Mouse (Mus musculus): Measurements from ENCODE around the gene Psmb9. TPM values are rescaled to one million over a fixed set of nuclear protein-coding genes. Genes with fewer than 3 reads are reported as not detected.

The Psmb9 gene
- polyA plus RNA-seq, 1 experiment from 2014 or later = 1.1 TPM

- H3K36me3 ChIP-seq (replicated peaks; ENCODE audit: control insufficient read depth, insufficient read depth, low read depth, low read length) = no peaks in the 10 kb centered on the region
- H3K4me2 ChIP-seq (ENCODE audit: low read depth, low read length) = no peak overlapping the region
- no peaks in the 10 kb centered on the region for H3K9me3 ChIP-seq (replicated peaks; ENCODE audit: control insufficient read depth, low read length)
- peaks cover 4% of the 10 kb centered on the region; the same call in 1 of the 2 replicates for H3K4me1 ChIP-seq (ENCODE audit: control insufficient read depth, insufficient read depth, low read length)
- ATAC-seq (replicated peaks; ENCODE audit: insufficient number of reproducible peaks, low FRiP score, low TSS enrichment, low read depth) (no peak), DNase-seq (ENCODE audit: low spot score) (peak; percentile 39)
- 25% methylated on average over 16 of the region's 16 CpGs for WGBS
- H3K27me3 ChIP-seq (ENCODE audit: control insufficient read depth, insufficient read depth, low read length) = peaks cover 54% of the 10 kb centered on the region
- H3K27ac ChIP-seq (replicated peaks; ENCODE audit: low read depth, low read length) = no peak overlapping the region
- no peak overlapping the region for H3K9ac ChIP-seq (replicated peaks; ENCODE audit: low read length)
- H3K4me3 ChIP-seq (ENCODE audit: low read depth, low read length) = no peak overlapping the region
These were observed 5.3 kb upstream of the Psmb9 start for GRCm38 (mm10) chr17:34192852-34193251.

- Histone ChIP-seq H3K27ac (replicated peaks; ENCODE audit: low read depth, low read length) (no peak overlapping the region), H3K9me3 (replicated peaks; ENCODE audit: control insufficient read depth, low read length) (no peaks in the 10 kb centered on the region), H3K4me3 (ENCODE audit: low read depth, low read length) (no peak overlapping the region), H3K9ac (replicated peaks; ENCODE audit: low read length) (no peak overlapping the region), H3K27me3 (ENCODE audit: control insufficient read depth, insufficient read depth, low read length) (peaks cover 31% of the 10 kb centered on the region), H3K4me2 (ENCODE audit: low read depth, low read length) (no peak overlapping the region), H3K4me1 (ENCODE audit: control insufficient read depth, insufficient read depth, low read length) (peaks cover 5% of the 10 kb centered on the region; the same call in 1 of the 2 replicates), H3K36me3 (replicated peaks; ENCODE audit: control insufficient read depth, insufficient read depth, low read depth, low read length) (no peaks in the 10 kb centered on the region)
- no peak for ATAC-seq (replicated peaks; ENCODE audit: insufficient number of reproducible peaks, low FRiP score, low TSS enrichment, low read depth)
- no peak for DNase-seq (ENCODE audit: low spot score)
- 63% methylated on average over 6 of the region's 6 CpGs for WGBS
These were observed 1.4 kb upstream of the Psmb9 start for GRCm38 (mm10) chr17:34188986-34189385.

GRCm38 (mm10) chr17:34188010-34188409, 446 bp upstream of the Psmb9 start:
- H3K27me3 ChIP-seq (ENCODE audit: control insufficient read depth, insufficient read depth, low read length) = peaks cover 25% of the 10 kb centered on the region
- ATAC-seq (replicated peaks; ENCODE audit: insufficient number of reproducible peaks, low FRiP score, low TSS enrichment, low read depth) (peak; percentile 33; the same call in 1 of the 2 replicates), DNase-seq (ENCODE audit: low spot score) (no peak)
- peak overlapping the region; percentile 83 for H3K4me2 ChIP-seq (ENCODE audit: low read depth, low read length)
- peaks cover 5% of the 10 kb centered on the region; the same call in 1 of the 2 replicates for H3K4me1 ChIP-seq (ENCODE audit: control insufficient read depth, insufficient read depth, low read length)
- peak overlapping the region; percentile 64 for H3K9ac ChIP-seq (replicated peaks; ENCODE audit: low read length)
- H3K9me3 ChIP-seq (replicated peaks; ENCODE audit: control insufficient read depth, low read length) = no peaks in the 10 kb centered on the region
- no peak overlapping the region for H3K27ac ChIP-seq (replicated peaks; ENCODE audit: low read depth, low read length)
- 3% methylated on average over 20 of the region's 20 CpGs for WGBS
- H3K36me3 ChIP-seq (replicated peaks; ENCODE audit: control insufficient read depth, insufficient read depth, low read depth, low read length) = no peaks in the 10 kb centered on the region
- peak overlapping the region; percentile 42 for H3K4me3 ChIP-seq (ENCODE audit: low read depth, low read length)

DNA sequence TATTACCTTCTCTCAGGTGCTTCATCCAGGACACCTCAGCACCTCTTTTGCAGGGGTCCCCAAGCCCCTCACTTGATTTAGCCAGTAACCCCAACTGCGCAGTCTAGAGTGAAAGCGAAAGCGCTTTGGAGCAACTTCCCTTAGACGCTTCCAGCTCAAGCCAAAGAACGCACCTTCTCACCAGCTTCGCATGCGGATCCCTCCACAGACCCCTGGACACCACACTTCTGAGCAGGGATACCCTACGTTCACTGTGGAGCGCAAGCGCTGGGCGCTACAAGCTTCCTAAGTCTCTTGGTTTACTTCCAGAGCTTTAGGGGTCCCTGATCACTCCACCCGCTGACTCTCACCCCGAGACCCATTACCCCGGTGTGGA, 691 bp downstream of the Psmb9 start:
- Histone ChIP-seq H3K9me3 (replicated peaks; ENCODE audit: control insufficient read depth, low read length) (no peaks in the 10 kb centered on the region), H3K27ac (replicated peaks; ENCODE audit: low read depth, low read length) (no peak overlapping the region), H3K27me3 (ENCODE audit: control insufficient read depth, insufficient read depth, low read length) (peaks cover 23% of the 10 kb centered on the region), H3K4me2 (ENCODE audit: low read depth, low read length) (peak overlapping the region; percentile 83), H3K9ac (replicated peaks; ENCODE audit: low read length) (0 out of 2 replicates have a peak overlapping the region, but pooled peaks have one; percentile 19), H3K36me3 (replicated peaks; ENCODE audit: control insufficient read depth, insufficient read depth, low read depth, low read length) (no peaks in the 10 kb centered on the region), H3K4me1 (ENCODE audit: control insufficient read depth, insufficient read depth, low read length) (peaks cover 5% of the 10 kb centered on the region; the same call in 1 of the 2 replicates), H3K4me3 (ENCODE audit: low read depth, low read length) (peak overlapping the region; percentile 42)
- DNase-seq (ENCODE audit: low spot score) (no peak), ATAC-seq (replicated peaks; ENCODE audit: insufficient number of reproducible peaks, low FRiP score, low TSS enrichment, low read depth) (peak; percentile 5; the same call in 1 of the 2 replicates)
- WGBS = 4% methylated on average over 14 of the region's 14 CpGs

DNA sequence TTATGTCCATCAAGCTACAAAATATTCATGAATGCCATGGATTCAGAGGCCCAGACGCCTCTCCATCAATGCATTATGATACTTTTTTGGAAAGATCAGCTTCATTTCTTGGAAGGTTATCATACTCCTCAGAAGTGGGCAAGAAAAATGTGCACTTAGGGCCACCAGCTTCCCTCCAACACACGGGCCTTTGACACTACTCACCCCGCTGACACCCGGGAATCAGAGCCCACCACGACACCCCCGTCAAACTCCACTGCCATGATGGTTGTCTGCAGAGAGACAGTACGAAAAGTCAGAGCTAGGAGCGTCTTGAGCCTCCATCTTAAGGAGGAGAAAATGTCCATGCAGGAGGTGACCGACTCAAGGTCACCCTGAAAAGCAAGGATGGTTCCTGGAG, 2.0 kb downstream of the Psmb9 start:
- H3K36me3 ChIP-seq (replicated peaks; ENCODE audit: control insufficient read depth, insufficient read depth, low read depth, low read length) = no peaks in the 10 kb centered on the region
- H3K27ac ChIP-seq (replicated peaks; ENCODE audit: low read depth, low read length) = no peak overlapping the region
- H3K4me3 ChIP-seq (ENCODE audit: low read depth, low read length) = no peak overlapping the region
- DNase-seq (ENCODE audit: low spot score) (no peak), ATAC-seq (replicated peaks; ENCODE audit: insufficient number of reproducible peaks, low FRiP score, low TSS enrichment, low read depth) (no peak)
- no peak overlapping the region for H3K4me2 ChIP-seq (ENCODE audit: low read depth, low read length)
- H3K4me1 ChIP-seq (ENCODE audit: control insufficient read depth, insufficient read depth, low read length) = peaks cover 5% of the 10 kb centered on the region; the same call in 1 of the 2 replicates
- peaks cover 20% of the 10 kb centered on the region for H3K27me3 ChIP-seq (ENCODE audit: control insufficient read depth, insufficient read depth, low read length)
- H3K9me3 ChIP-seq (replicated peaks; ENCODE audit: control insufficient read depth, low read length) = no peaks in the 10 kb centered on the region
- 86% methylated on average over 9 of the region's 9 CpGs for WGBS
- H3K9ac ChIP-seq (replicated peaks; ENCODE audit: low read length) = no peak overlapping the region

- H3K4me2 ChIP-seq (ENCODE audit: low read depth, low read length) = no peak overlapping the region
- no peak overlapping the region for H3K9ac ChIP-seq (replicated peaks; ENCODE audit: low read length)
- DNase-seq (ENCODE audit: low spot score) (no peak), ATAC-seq (replicated peaks; ENCODE audit: insufficient number of reproducible peaks, low FRiP score, low TSS enrichment, low read depth) (no peak)
- peaks cover 18% of the 10 kb centered on the region for H3K27me3 ChIP-seq (ENCODE audit: control insufficient read depth, insufficient read depth, low read length)
- no peak overlapping the region for H3K4me3 ChIP-seq (ENCODE audit: low read depth, low read length)
- H3K27ac ChIP-seq (replicated peaks; ENCODE audit: low read depth, low read length) = no peak overlapping the region
- WGBS = 80% methylated on average over 15 of the region's 15 CpGs
- no peaks in the 10 kb centered on the region for H3K9me3 ChIP-seq (replicated peaks; ENCODE audit: control insufficient read depth, low read length)
- H3K4me1 ChIP-seq (ENCODE audit: control insufficient read depth, insufficient read depth, low read length) = peaks cover 5% of the 10 kb centered on the region; the same call in 1 of the 2 replicates
- H3K36me3 ChIP-seq (replicated peaks; ENCODE audit: control insufficient read depth, insufficient read depth, low read depth, low read length) = no peaks in the 10 kb centered on the region
These were observed 3.9 kb downstream of the Psmb9 start for GRCm38 (mm10) chr17:34183564-34184219.

DNA sequence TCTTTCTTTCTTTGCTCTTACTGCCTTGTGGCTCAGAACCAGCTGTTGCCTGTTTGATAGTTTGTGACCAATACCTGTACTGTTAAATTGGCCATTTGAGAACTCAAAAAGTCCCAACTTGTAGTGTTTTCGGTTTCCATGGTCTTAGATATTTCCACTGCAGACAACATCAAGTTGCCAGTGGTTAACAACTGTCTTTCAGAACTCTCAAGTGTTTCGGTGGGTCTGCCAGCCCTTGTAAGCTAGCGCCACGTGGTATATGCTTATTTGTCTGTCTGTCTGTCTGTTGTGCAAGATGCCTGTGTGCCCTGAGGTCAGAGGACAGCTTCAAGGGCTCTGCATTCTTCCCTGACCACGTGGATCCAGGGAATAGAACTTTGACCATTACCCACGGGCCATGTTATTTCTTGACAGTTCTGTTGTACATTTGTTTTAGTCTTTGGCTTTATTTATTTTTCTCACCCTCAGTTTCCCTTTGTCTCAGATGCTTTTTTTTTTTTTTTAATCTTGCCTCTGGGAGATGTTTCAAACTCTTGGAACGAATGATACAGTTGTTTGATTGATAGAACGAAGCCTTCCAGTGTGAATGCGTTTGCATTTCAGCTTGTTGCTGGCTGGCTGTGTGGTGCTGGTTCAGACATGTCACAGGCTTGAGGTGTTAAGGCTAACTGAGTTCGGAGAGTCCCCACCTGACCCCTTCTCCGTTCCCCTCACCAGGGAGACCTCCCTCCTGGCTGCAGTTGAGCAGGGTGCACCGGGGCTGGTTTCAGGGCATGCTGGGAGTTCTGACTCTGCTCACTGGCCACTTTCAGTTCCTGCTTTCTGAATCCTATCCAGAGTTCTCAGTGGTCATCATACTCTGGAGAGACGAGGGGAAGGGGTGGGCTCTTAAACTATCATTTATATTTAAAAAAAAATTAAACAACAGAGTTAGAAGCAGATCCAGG, 7.4 kb downstream of the Psmb9 start:
- WGBS = 74% methylated on average over 13 of the region's 13 CpGs
- no peak for DNase-seq (ENCODE audit: low spot score)
- Histone ChIP-seq H3K9me3 (replicated peaks; ENCODE audit: control insufficient read depth, low read length) (no peaks in the 10 kb centered on the region), H3K27me3 (ENCODE audit: control insufficient read depth, insufficient read depth, low read length) (0 out of 2 replicates have a peak, but pooled peaks cover 2% of the 10 kb centered on the region), H3K4me2 (ENCODE audit: low read depth, low read length) (no peak overlapping the region), H3K4me1 (ENCODE audit: control insufficient read depth, insufficient read depth, low read length) (no peaks in the 10 kb centered on the region), H3K9ac (replicated peaks; ENCODE audit: low read length) (no peak overlapping the region), H3K4me3 (ENCODE audit: low read depth, low read length) (no peak overlapping the region), H3K27ac (replicated peaks; ENCODE audit: low read depth, low read length) (no peak overlapping the region), H3K36me3 (replicated peaks; ENCODE audit: control insufficient read depth, insufficient read depth, low read depth, low read length) (no peaks in the 10 kb centered on the region)
- no peak for ATAC-seq (replicated peaks; ENCODE audit: insufficient number of reproducible peaks, low FRiP score, low TSS enrichment, low read depth)

DNA sequence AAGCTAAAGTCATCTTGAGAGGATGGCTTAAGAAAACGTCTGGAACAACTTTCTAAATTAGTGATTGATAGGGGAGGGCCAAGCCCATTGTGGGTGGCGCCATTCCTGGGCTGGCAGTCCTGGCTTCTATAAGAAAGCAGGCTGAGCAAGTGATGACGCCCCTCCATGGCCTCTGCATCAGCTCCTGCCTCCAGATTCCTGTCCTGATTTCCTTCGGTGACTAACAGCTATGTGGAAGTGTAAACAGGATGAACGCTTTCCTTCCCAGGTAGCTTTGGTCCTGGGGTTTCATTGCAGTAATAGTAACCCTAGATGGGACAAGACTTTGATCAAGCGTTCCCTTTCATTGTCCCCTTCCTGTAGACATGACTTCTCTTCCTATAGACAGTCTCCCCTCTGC, 8.5 kb downstream of the Psmb9 start:
- DNase-seq (ENCODE audit: low spot score) (no peak), ATAC-seq (replicated peaks; ENCODE audit: insufficient number of reproducible peaks, low FRiP score, low TSS enrichment, low read depth) (no peak)
- H3K9ac ChIP-seq (replicated peaks; ENCODE audit: low read length) = no peak overlapping the region
- H3K4me1 ChIP-seq (ENCODE audit: control insufficient read depth, insufficient read depth, low read length) = no peaks in the 10 kb centered on the region
- no peaks in the 10 kb centered on the region for H3K27me3 ChIP-seq (ENCODE audit: control insufficient read depth, insufficient read depth, low read length)
- H3K4me2 ChIP-seq (ENCODE audit: low read depth, low read length) = no peak overlapping the region
- whole genome bisulfite sequencing = 68% methylated on average over 6 of the region's 6 CpGs
- H3K9me3 ChIP-seq (replicated peaks; ENCODE audit: control insufficient read depth, low read length) = no peaks in the 10 kb centered on the region
- no peak overlapping the region for H3K27ac ChIP-seq (replicated peaks; ENCODE audit: low read depth, low read length)
- no peak overlapping the region for H3K4me3 ChIP-seq (ENCODE audit: low read depth, low read length)
- no peaks in the 10 kb centered on the region for H3K36me3 ChIP-seq (replicated peaks; ENCODE audit: control insufficient read depth, insufficient read depth, low read depth, low read length)

All from embryonic facial prominence, embryonic 11.5 days (tissue).